Mouse (Mus musculus) heart, postnatal 0 days (tissue): Measurements from ENCODE around the gene Tmsb10.

Source experiments
- CTCF ChIP-seq: IDR thresholded peaks from 2 replicates; pipeline ENCODE4 v1.5.1; 2016; ENCODE audit warnings: antibody characterized with exemption, control low read depth, low read depth
- EP300 ChIP-seq: IDR thresholded peaks from 2 replicates; pipeline ENCODE4 v1.6.1; 2016; ENCODE audit warnings: antibody characterized with exemption, low read depth

DNA sequence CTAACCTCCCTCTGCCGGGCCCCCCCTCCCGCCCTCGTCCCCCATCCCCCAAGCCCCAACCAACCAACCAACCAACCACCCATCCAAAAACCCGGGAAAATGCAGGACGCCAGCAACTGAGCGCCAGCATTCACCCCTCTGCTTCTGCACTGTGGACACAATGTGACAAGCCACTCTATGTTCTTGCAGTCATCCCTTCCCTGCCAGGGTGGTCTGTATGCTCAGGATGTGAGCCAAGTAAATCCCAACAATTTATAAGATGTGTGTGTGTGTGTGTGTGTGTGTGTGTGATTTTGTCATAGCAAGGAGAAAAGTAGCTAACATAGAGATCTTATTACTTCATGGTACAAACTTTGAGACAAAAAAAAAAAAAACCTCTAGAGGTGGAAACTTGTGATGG lies 6.7 kb upstream of the Tmsb10 start:
- TF ChIP-seq CTCF (no peak), EP300 (no peak)
